Mouse (Mus musculus) midbrain, embryonic 14.5 days (tissue): ENCODE measurements around the gene Krtdap. TPM values are rescaled to one million over a fixed set of nuclear protein-coding genes. Genes with fewer than 3 reads are reported as not detected.
"Not testable (repeated sequence)": the region's sequence is repeated elsewhere in the genome, so short reads cannot be mapped to it uniquely, and the experiment has no call there.

Experiments used
- ATAC-seq: fragments of 200-750 bp; cut with Nextera tagmentation; 2 replicates; pipeline ENCODE4 v1.8.0; 2017; ENCODE audit warnings: moderate number of reproducible peaks, moderate library complexity; ENCODE audit not compliant: low FRiP score, low TSS enrichment
- DNase-seq: peaks from one replicate; pipeline ENCODE4 v3.0.0-alpha.2; 2015
- H3K27ac ChIP-seq: fragments of 300-500 bp; sonication (generic); replicated peaks from 2 replicates; pipeline ENCODE4 v1.5.1; 2014; ENCODE audit warnings: mild to moderate bottlenecking, low read depth, low read length, moderate library complexity
- H3K27me3 ChIP-seq: fragments of 300-500 bp; sonication (generic); 2 replicates; pipeline ENCODE4 v1.6.1; 2014; ENCODE audit warnings: low read length, control low read depth, mixed read lengths; ENCODE audit not compliant: control insufficient read depth, insufficient read depth
- H3K36me3 ChIP-seq: fragments of 300-500 bp; sonication (generic); 2 replicates; pipeline ENCODE4 v1.6.1; 2014; ENCODE audit warnings: low read length, control low read depth; ENCODE audit not compliant: control insufficient read depth, insufficient read depth
- H3K4me1 ChIP-seq: fragments of 300-500 bp; sonication (generic); 2 replicates; pipeline ENCODE4 v1.6.1; 2014; ENCODE audit warnings: mild to moderate bottlenecking, antibody characterized with exemption, low read length, control low read depth; ENCODE audit not compliant: control insufficient read depth, insufficient read depth
- H3K4me2 ChIP-seq: fragments of 300-500 bp; sonication (generic); 2 replicates; pipeline ENCODE4 v1.6.1; 2014; ENCODE audit warnings: mild to moderate bottlenecking, low read length, moderate library complexity
- H3K4me3 ChIP-seq: fragments of 300-500 bp; sonication (generic); replicated peaks from 2 replicates; pipeline ENCODE4 v1.5.1; 2014; ENCODE audit warnings: low read depth, low read length
- H3K9ac ChIP-seq: fragments of 300-500 bp; sonication (generic); replicated peaks from 2 replicates; pipeline ENCODE4 v1.6.1; 2014; ENCODE audit warnings: mild to moderate bottlenecking, low read length, moderate library complexity
- H3K9me3 ChIP-seq: fragments of 300-500 bp; sonication (generic); 2 replicates; pipeline ENCODE4 v1.6.1; 2016; ENCODE audit warnings: low read length, control low read depth, mixed read lengths; ENCODE audit not compliant: control insufficient read depth
- WGBS: fragments of 180-500 bp; shearing (Covaris S2); extraction: QIAGEN DNeasy Blood & Tissue Kit; methylation state at CpG from one replicate; pipeline ENCODE4 v1.1.7; 2014; 5-methylcytosine and 5-hydroxymethylcytosine counted together
- polyA plus RNA-seq: library from polyadenylated mRNA; unstranded; fragments of >200 nt; fragmentation: Nextera tagmentation; extraction: Ambion mirVana; gene quantifications from 2 replicates; pipeline ENCODE4 v1.2.1, GENCODE M21; 2014

The Krtdap gene
- polyA plus RNA-seq, result not detected in 2 replicates

DNA sequence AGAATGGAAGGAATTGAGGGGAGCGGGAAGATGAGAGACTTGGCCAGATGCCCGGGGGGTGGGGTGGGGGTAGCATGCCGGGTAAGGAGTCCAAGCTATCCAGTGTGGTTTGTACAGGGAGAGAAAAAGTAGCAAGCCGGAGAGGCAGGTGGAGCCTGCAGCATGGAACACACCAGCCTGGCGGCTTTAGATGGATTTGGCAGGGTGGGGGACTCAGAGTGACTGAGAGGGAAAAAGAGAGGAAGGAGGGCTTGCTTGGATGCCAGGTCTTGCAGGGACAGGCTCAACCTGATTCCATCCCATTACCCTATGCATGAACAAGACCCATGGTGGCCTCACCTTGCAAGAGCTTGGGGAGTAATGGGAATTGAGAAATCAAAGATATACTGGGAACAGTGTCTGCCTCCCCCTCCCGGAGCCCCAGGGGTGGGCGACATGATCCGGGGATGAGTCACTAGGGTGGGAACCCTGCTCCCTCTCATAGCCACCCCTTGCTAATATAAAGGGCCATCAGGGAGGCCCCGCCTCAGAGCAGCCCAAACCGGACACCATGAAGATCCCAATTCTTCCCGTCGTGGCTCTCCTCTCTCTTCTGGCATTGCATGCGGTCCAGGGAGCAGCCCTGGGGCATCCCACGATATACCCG lies at the start of gene Krtdap:
Gene Krtdap (plus strand): TSS at position 520 of the 646 bp plus-strand sequence.
- DNase-seq (no peak), ATAC-seq (no peak)
- H3K27me3 ChIP-seq, result no peaks in the 10 kb centered on the region
- no peak within 1 kb of the TSS for H3K9ac ChIP-seq
- H3K9me3 ChIP-seq, result no peaks in the 10 kb centered on the region
- no peaks in the 10 kb centered on the region for H3K4me1 ChIP-seq
- H3K4me3 ChIP-seq, result no peak within 1 kb of the TSS
- no peak within 1 kb of the TSS for H3K27ac ChIP-seq
- H3K36me3 ChIP-seq, result no peaks in the 10 kb centered on the region
- no peak within 1 kb of the TSS for H3K4me2 ChIP-seq
- WGBS, result 50% methylated on average over 15 of the region's 15 CpGs

DNA sequence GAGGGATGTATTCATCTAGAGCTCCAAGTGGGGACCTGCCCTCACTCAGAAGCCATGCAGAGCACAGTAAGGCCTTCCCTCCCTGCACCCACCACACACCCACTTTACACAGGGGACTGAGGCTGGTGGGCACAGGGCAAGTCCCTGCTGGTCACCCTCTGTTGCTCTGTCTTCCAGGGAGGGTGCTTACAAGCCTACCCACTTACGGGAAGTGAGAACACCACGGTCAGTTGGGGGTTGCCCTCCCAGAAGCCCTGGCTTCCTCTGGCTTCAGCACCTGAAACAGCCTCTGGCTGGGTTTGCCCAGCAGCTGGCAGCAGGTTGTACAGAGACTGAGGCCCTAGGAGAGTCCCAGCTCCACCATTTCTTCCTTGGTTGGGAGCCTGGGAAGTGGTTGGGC lies 45.1 kb upstream of the Krtdap start:
- 78% methylated on average over 2 of the region's 2 CpGs for WGBS
- H3K36me3 ChIP-seq, result peaks cover 13% of the 10 kb centered on the region; the same call in 1 of the 2 replicates
- H3K9ac ChIP-seq, DNase-seq, H3K4me1 ChIP-seq, H3K4me2 ChIP-seq, H3K9me3 ChIP-seq, ATAC-seq, H3K27ac ChIP-seq, H3K27me3 ChIP-seq, H3K4me3 ChIP-seq: not testable (repeated sequence)

DNA sequence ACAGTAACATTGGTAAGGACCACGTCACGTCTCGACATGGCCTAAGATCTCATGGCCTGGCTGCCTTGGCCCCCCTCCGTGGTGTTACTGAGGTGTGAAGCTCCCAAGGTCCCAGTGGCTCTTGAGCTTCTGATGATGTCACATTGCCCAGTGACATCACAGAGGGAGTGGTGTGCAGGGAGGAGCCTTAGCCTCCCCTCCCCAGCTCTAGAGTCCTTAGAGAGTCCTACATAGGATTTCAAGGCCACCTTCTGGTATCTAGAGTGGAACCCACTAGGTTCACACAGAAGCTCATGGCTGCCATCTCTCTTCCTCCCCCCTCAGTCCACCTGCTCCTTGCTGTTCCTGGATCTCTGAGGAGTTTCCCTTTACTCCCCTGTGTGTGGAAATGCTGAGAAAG lies 44.1 kb upstream of the Krtdap start, which contains the start of gene Gapdhs:
Gene Gapdhs (minus strand): TSS at position 65 of the 400 bp plus-strand sequence.
- H3K4me2 ChIP-seq, H3K4me1 ChIP-seq, H3K27me3 ChIP-seq, H3K9ac ChIP-seq, ATAC-seq, H3K27ac ChIP-seq, DNase-seq, H3K36me3 ChIP-seq, H3K4me3 ChIP-seq, H3K9me3 ChIP-seq: not testable (repeated sequence)
- 57% methylated on average over 1 of the region's 4 CpGs for WGBS

DNA sequence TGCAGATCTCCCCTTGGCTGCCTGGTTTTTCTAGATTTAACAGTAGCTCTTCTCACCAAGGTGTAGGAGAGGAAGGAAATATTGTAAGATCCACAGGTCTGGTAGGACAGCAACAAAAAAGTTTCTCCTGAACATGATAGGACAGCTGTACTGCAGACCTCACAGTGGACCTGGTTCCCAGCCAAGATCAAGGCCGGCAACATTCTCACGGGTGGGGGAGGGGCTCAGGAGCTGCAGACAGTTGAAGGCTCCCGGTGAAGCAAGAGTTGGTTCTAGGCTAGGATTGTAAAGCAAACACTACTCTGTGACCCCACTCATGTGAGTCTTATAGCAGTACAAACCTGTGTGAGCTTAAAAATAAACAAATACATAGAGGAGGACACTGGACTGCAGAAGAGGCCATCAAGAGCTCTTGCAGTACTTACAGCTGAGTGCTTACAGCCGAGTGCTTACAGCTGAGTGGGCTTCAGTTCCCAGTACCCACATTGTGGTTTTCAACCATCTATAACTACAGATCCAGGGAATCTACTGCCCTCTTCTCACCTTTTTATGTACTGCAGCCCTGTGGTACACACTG lies 43.6 kb upstream of the Krtdap start:
- no peaks in the 10 kb centered on the region for H3K9me3 ChIP-seq
- no peak overlapping the region for H3K4me3 ChIP-seq
- no peak overlapping the region for H3K27ac ChIP-seq
- H3K27me3 ChIP-seq, result no peaks in the 10 kb centered on the region
- peak; percentile 23 for DNase-seq
- WGBS, result 59% methylated on average over 4 of the region's 4 CpGs
- ATAC-seq, result no peak
- no peak overlapping the region for H3K9ac ChIP-seq
- H3K36me3 ChIP-seq, result peaks cover 9% of the 10 kb centered on the region; the same call in 1 of the 2 replicates
- H3K4me2 ChIP-seq, result no peak overlapping the region
- no peaks in the 10 kb centered on the region for H3K4me1 ChIP-seq

DNA sequence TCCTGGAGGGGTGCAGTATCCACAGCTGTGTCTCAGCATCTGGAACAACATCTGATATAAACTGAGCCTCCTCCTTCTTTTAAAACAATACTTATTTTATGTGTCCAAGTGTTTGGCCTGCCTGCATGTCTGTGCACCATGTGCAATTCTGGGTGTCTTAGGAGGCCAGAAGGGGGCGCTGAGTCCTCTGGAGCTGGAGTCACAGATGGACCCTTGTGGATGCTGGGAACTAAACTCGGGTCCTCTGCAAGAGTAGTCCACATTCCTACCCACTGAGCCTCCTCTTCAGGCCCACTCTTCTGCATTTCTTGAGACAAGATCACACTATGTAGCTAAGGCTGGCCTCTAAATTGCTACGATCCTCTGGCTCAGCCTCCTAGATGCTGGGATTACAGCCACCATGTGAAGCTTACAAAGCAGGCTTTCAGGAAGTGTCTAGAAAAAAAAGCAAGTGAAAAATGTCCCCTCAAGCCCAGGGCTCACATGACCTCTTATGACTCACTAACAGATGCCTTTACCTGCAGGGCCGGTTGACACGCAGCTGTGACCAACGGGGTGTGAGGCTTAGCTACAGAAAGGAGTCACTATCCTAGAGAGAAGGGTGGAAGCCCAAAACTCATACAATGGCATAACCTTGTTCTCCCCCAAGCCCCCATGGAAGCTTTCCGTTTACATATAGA lies 40.0 kb upstream of the Krtdap start:
- Histone ChIP-seq H3K9me3 (no peaks in the 10 kb centered on the region), H3K27me3 (no peaks in the 10 kb centered on the region), H3K9ac (no peak overlapping the region), H3K36me3 (no peaks in the 10 kb centered on the region), H3K4me1 (no peaks in the 10 kb centered on the region), H3K4me2 (no peak overlapping the region), H3K27ac (no peak overlapping the region), H3K4me3 (no peak overlapping the region)
- ATAC-seq (no peak), DNase-seq (no peak)
- WGBS, result 87% methylated on average over 7 of the region's 7 CpGs

DNA sequence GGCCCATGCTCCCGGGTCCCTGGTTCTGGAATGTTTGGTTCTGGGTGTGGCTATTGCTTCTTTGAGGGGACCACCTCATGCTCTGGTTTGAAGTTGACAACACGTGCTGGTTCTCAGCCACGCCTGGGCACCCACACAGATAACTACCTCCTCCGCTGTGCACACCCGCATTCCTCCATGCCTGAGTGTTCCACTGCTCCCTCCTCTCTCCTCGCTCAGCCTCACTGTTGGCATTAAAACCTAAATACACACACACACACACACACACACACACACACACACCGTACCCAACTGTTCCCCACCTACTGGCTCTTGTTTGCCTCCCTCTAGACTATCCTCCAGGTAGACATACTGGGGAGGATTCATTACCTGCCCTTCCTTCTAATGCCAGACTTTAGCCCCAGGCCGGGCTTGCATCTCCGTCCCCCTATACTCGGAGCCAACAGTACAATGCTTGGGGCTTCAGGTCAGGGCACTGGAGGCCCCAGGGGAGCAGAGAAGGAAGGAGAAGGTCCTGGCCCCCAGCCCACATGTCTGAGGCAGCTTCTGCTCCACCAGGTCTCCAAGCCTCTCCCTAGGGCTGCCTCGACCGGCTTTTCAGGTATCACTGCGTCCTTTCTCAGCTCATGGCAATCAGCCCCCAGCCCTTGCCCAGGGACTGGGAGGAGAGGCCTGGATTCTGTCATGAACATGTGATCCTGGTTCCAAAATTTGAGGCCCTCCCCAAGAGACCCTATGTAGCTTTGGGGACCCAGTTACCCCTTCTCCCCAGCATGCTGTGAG lies 37.7 kb upstream of the Krtdap start:
- peaks cover 3% of the 10 kb centered on the region for H3K36me3 ChIP-seq
- no peak overlapping the region for H3K4me3 ChIP-seq
- H3K9ac ChIP-seq, result no peak overlapping the region
- no peak overlapping the region for H3K4me2 ChIP-seq
- no peak for DNase-seq
- H3K27me3 ChIP-seq, result no peaks in the 10 kb centered on the region
- H3K27ac ChIP-seq, result no peak overlapping the region
- H3K4me1 ChIP-seq, result no peaks in the 10 kb centered on the region
- no peak for ATAC-seq
- 0 out of 2 replicates have a peak, but pooled peaks cover 5% of the 10 kb centered on the region for H3K9me3 ChIP-seq
- WGBS, result 90% methylated on average over 13 of the region's 13 CpGs

DNA sequence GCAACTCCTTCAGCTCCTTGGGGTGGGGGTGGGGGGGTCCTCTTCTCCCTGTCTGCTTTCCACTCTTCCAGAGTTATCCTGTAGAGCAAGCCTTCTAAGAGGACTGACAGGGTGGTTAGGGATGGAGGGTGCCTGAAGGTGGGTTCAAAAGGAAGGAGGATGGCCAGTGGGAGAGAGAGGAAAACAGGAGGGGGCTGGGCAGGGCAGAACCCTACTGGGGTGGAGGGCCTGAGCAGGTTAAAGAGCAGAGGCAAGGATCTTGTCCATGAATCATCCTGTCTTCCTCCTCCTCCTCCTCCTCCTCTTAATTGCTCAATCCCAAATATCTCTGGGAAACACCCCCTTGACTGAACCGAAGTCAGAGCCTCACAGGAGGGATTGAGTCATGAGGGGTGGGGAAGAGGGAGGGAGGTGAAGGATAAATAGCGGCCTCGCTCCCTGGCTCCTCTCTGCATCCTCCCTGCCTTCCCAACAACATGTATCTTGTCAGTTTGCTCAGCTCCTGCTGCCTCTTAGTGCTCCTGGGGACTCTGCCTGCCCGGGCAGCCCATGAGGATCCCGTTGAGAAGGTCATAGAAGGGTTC lies 36.5 kb upstream of the Krtdap start, which contains the start of gene Sbsn:
Gene Sbsn (plus strand): TSS at position 386 of the 584 bp plus-strand sequence.
- peaks cover 13% of the 10 kb centered on the region for H3K36me3 ChIP-seq
- ATAC-seq, result no peak
- WGBS, result 80% methylated on average over 5 of the region's 5 CpGs

DNA sequence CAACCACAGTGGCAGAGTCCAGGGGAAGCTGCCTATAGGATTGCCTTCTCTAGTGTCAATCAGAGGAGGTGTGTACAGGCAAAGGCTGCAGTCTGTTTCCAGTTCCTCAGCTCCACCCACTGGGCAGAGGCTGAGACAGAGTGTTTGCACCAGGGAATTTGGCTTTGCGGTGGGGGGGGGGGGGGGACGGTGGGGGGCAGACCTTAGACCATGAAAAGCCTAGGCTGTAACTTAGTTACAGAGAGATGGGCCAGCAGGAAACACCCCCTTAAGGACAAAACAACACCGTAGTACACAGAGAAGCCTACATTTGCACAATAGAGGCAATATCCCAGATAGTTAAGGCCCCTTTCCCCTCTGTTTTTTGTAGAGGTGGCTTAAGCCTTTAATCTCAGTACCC lies 30.7 kb upstream of the Krtdap start:
- no peak overlapping the region for H3K9ac ChIP-seq

More for the DNA sequence above, 36.5 kb upstream of the Krtdap start, which contains the start of gene Sbsn:
- Histone ChIP-seq H3K9ac (no peak within 1 kb of the TSS), H3K27ac (no peak within 1 kb of the TSS), H3K27me3 (no peaks in the 10 kb centered on the region), H3K4me1 (no peaks in the 10 kb centered on the region), H3K4me3 (no peak within 1 kb of the TSS), H3K9me3 (0 out of 2 replicates have a peak, but pooled peaks cover 5% of the 10 kb centered on the region), H3K4me2 (no peak within 1 kb of the TSS)
- DNase-seq, result no peak

More for the DNA sequence above, 30.7 kb upstream of the Krtdap start:
- Histone ChIP-seq H3K36me3 (peaks cover 20% of the 10 kb centered on the region), H3K4me3 (no peak overlapping the region), H3K9me3 (0 out of 2 replicates have a peak, but pooled peaks cover 5% of the 10 kb centered on the region), H3K4me1 (no peaks in the 10 kb centered on the region), H3K4me2 (no peak overlapping the region), H3K27me3 (no peaks in the 10 kb centered on the region), H3K27ac (no peak overlapping the region)
- 85% methylated on average over 3 of the region's 3 CpGs for WGBS
- no peak for ATAC-seq
- DNase-seq, result no peak
